Mouse (Mus musculus): ENCODE data around the gene Actbl2. TPM values are rescaled to one million over a fixed set of nuclear protein-coding genes. Genes with fewer than 3 reads are reported as not detected.

The Actbl2 gene
- not detected in 2 replicates for polyA plus RNA-seq (2012; ENCODE audit: low replicate concordance)

GRCm38 (mm10) chr13:111254713-111255112 lies at the start of gene Actbl2:
TSS of gene Actbl2 (plus strand) at chr13:111255013.

Other genes starting within 250 kb of the Actbl2 start
- 1.9 and 9.9 TPM in 2 replicates for gene Gpbp1, start 235.1 kb downstream of the Actbl2 start, polyA plus RNA-seq (2012; ENCODE audit: low replicate concordance)